ENCODE assay signal across 8 mouse cellular contexts in genomic region chr15:83724886-83725269, GRCm38 (mm10). TPM values are rescaled to one million over a fixed set of nuclear protein-coding genes. Genes with fewer than 3 reads are reported as not detected.
DNase-seq lines count a peak whose midpoint lies in the region; ATAC-seq and TF ChIP-seq lines count a peak whose summit lies in the region.

TSS of gene Scube1 (minus strand) at chr15:83725021.

- in situ Hi-C loops in ES-E14 (cut with MboI; ENCODE audit: low sequenced_read_pairs in 2 of 2, unreplicated experiment in 2 of 2): no loop called here

- H3K9ac ChIP-seq in ES-E14 (ENCODE audit: insufficient read depth, low read depth, low read length, poor library complexity, severe bottlenecking): peak within 1 kb of the TSS; percentile 42; the same call in 1 of the 2 replicates

- H3K27ac ChIP-seq in ES-E14 (ENCODE audit: insufficient read depth, low read depth, low read length, poor library complexity, severe bottlenecking): no peak within 1 kb of the TSS

- peak within 1 kb of the TSS; percentile 72 to 81 for H3K4me3 ChIP-seq in ES-E14 (ENCODE audit: insufficient read depth in 1 of 2, low read depth in 1 of 2, low read length in 2 of 2, poor library complexity in 1 of 2, severe bottlenecking in 1 of 2)

- ATAC-seq in hematopoietic stem cell, adult 5-6 weeks (replicated peaks in 1 of 2; ENCODE audit: insufficient read depth in 1 of 2, low FRiP score in 2 of 2, low TSS enrichment in 1 of 2, low read depth in 1 of 2, poor library complexity in 2 of 2, severe bottlenecking in 2 of 2): peak; percentile 58 to 70

- peaks cover 0 to 3% of the 10 kb centered on the region in 2 experiments; a peak in 1 of 4 replicates for H3K4me1 ChIP-seq in ES-E14 (ENCODE audit: control insufficient read depth in 2 of 2, insufficient read depth in 2 of 2, low read length in 2 of 2, poor library complexity in 1 of 2)

- peak; percentile 71 for DNase-seq in ES-E14 (ENCODE audit: low read depth, low spot score)
- DNase-seq in cerebellum, adult 9-11 months: peak; percentile 35
- DNase-seq in frontal cortex, postnatal 10 days (ENCODE audit: low spot score in 2 of 2): peak; percentile 81 to 87
- DNase-seq in layer of hippocampus, adult 8-10 months (ENCODE audit: low spot score in 2 of 2): peak; percentile 61 to 83
- DNase-seq in lung, adult 18-20 months: peak; percentile 84 to 88
- peak; percentile 92 for DNase-seq in ovary, postnatal 36 days (ENCODE audit: low spot score)
- peak; percentile 76 for DNase-seq in thymus, postnatal 4 days

- no peaks in the 10 kb centered on the region for H3K9me3 ChIP-seq in ES-E14 (ENCODE audit: control insufficient read depth, insufficient read depth, low read depth, low read length)

- no peaks in the 10 kb centered on the region for H3K36me3 ChIP-seq in ES-E14 (ENCODE audit: control insufficient read depth, insufficient read depth, low read length, poor library complexity, severe bottlenecking)

TF ChIP-seq in ES-E14, 5 proteins besides CTCF, POLR2A, EP300 and RAD21:
- TF ChIP-seq ZC3H11A (IDR thresholded peaks at IDR 0.05; ENCODE audit: borderline replicate concordance, low read depth, low read length) (no peak), CHD2 (IDR thresholded peaks at IDR 0.05; ENCODE audit: low read depth, low read length) (no peak), HCFC1 (IDR thresholded peaks at IDR 0.05; ENCODE audit: borderline replicate concordance, insufficient read depth, low read length) (no peak), MAFK (IDR thresholded peaks at IDR 0.05; ENCODE audit: insufficient read depth, low read depth, low read length) (no peak), ZNF384 (IDR thresholded peaks at IDR 0.05; ENCODE audit: low read depth, low read length) (no peak)
TF ChIP-seq in ES-E14: peak in this region for 0.

RNA-seq across cellular contexts. Expression of gene Scube1, which starts in this region (rescaled TPM):
- 1.6 and 1.7 TPM in 2 replicates for total RNA-seq in ES-E14 (2012; rRNA removed)
- not detected in 2 replicates for total RNA-seq in hematopoietic stem cell, adult 5-6 weeks (2017)
- total RNA-seq in layer of hippocampus, adult 8-10 months (2022): 10 to 100 TPM; 17.6 to 18.5 (median 18.2) TPM

Comparison
In these comparisons a context has a peak if more than half of its experiments do, and no peak if none do; other contexts are left out.
1. Peak in ATAC-seq in hematopoietic stem cell, adult 5-6 weeks; RNA of the gene not detected or under 1 TPM.
2. DNase-seq: peak in every context shown above with its lines; median percentile 92 in ovary, postnatal 36 days; 86 in lung, adult 18-20 months; 84 in frontal cortex, postnatal 10 days; 76 in thymus, postnatal 4 days; 72 in layer of hippocampus, adult 8-10 months; 71 in ES-E14; 35 in cerebellum, adult 9-11 months.